Mouse (Mus musculus) kidney, adult 2 months (tissue): Measurements from ENCODE around the gene Mvb12b.

ENCODE experiments used
- CTCF ChIP-seq: fragments of 200-500 bp; conservative IDR thresholded peaks from 2 replicates; pipeline ENCODE4 v1.5.1; 2011; ENCODE audit warnings: low read depth, mild to moderate bottlenecking, control low read depth, low read length, moderate library complexity, mixed read lengths; ENCODE audit not compliant: insufficient read depth, insufficient read length
- POLR2A ChIP-seq: fragments of 200-500 bp; IDR thresholded peaks from one replicate; pipeline ENCODE4 v1.6.1; 2011; ENCODE audit warnings: low read depth, low read length, control low read depth

- TF ChIP-seq POLR2A: no peak
- TF ChIP-seq CTCF: no peak
Observed at GRCm38 (mm10) chr2:33781655-33782400, 105.9 kb downstream of the Mvb12b start.
